Mouse (Mus musculus): ENCODE results near the gene Magi1. TPM values are rescaled to one million over a fixed set of nuclear protein-coding genes. Genes with fewer than 3 reads are reported as not detected.

The Magi1 gene
- polyA plus RNA-seq, 1 experiment = 158 TPM

GRCm38 (mm10) chr6:93961782-93962181 is 321.9 kb downstream of the Magi1 start:
- Histone ChIP-seq H3K4me1 (ENCODE audit: control insufficient read depth, insufficient read depth, low read length) (no peaks in the 10 kb centered on the region), H3K4me3 (ENCODE audit: insufficient read depth, low read depth, low read length) (no peak overlapping the region), H3K27ac (ENCODE audit: insufficient read depth, low read depth, low read length) (no peak overlapping the region)
- 83% methylated on average over 1 of the region's 1 CpGs for WGBS
- TF ChIP-seq POLR2A (IDR thresholded peaks at IDR 0.05; ENCODE audit: insufficient read depth, low read depth, low read length) (no peak), CTCF (IDR thresholded peaks at IDR 0.05; ENCODE audit: insufficient read depth, low read depth, low read length) (no peak)

GRCm38 (mm10) chr6:93957172-93957571 is 326.5 kb downstream of the Magi1 start:
- no peak overlapping the region for H3K27ac ChIP-seq (ENCODE audit: insufficient read depth, low read depth, low read length)
- no peak overlapping the region for H3K4me3 ChIP-seq (ENCODE audit: insufficient read depth, low read depth, low read length)
- no peak for TF ChIP-seq CTCF (IDR thresholded peaks at IDR 0.05; ENCODE audit: insufficient read depth, low read depth, low read length)
- WGBS = 29% methylated on average over 2 of the region's 2 CpGs
- H3K4me1 ChIP-seq (ENCODE audit: control insufficient read depth, insufficient read depth, low read length) = no peaks in the 10 kb centered on the region

- Histone ChIP-seq H3K27ac (ENCODE audit: insufficient read depth, low read depth, low read length) (no peak overlapping the region), H3K4me3 (ENCODE audit: insufficient read depth, low read depth, low read length) (no peak overlapping the region), H3K4me1 (ENCODE audit: control insufficient read depth, insufficient read depth, low read length) (no peaks in the 10 kb centered on the region)
- 69% methylated on average over 2 of the region's 2 CpGs for WGBS
- TF ChIP-seq POLR2A (IDR thresholded peaks at IDR 0.05; ENCODE audit: insufficient read depth, low read depth, low read length) (no peak), CTCF (IDR thresholded peaks at IDR 0.05; ENCODE audit: insufficient read depth, low read depth, low read length) (no peak)
Observed at GRCm38 (mm10) chr6:93946612-93947011, 337.1 kb downstream of the Magi1 start.

- Histone ChIP-seq H3K4me1 (ENCODE audit: control insufficient read depth, insufficient read depth, low read length) (peaks cover 4% of the 10 kb centered on the region; the same call in 1 of the 2 replicates), H3K4me3 (ENCODE audit: insufficient read depth, low read depth, low read length) (no peak overlapping the region), H3K27ac (ENCODE audit: insufficient read depth, low read depth, low read length) (no peak overlapping the region)
- WGBS = 88% methylated on average over 6 of the region's 6 CpGs
- TF ChIP-seq POLR2A (IDR thresholded peaks at IDR 0.05; ENCODE audit: insufficient read depth, low read depth, low read length) (no peak), CTCF (IDR thresholded peaks at IDR 0.05; ENCODE audit: insufficient read depth, low read depth, low read length) (no peak)
Observed at GRCm38 (mm10) chr6:93936359-93936758, 347.4 kb downstream of the Magi1 start.

- Histone ChIP-seq H3K27ac (ENCODE audit: insufficient read depth, low read depth, low read length) (no peak overlapping the region), H3K4me3 (ENCODE audit: insufficient read depth, low read depth, low read length) (no peak overlapping the region), H3K4me1 (ENCODE audit: control insufficient read depth, insufficient read depth, low read length) (peaks cover 4% of the 10 kb centered on the region; the same call in 1 of the 2 replicates)
- TF ChIP-seq POLR2A (IDR thresholded peaks at IDR 0.05; ENCODE audit: insufficient read depth, low read depth, low read length) (no peak), CTCF (IDR thresholded peaks at IDR 0.05; ENCODE audit: insufficient read depth, low read depth, low read length) (no peak)
- WGBS = 71% methylated on average over 4 of the region's 4 CpGs
Observed at GRCm38 (mm10) chr6:93935793-93936192, 347.9 kb downstream of the Magi1 start.

GRCm38 (mm10) chr6:93934700-93935099 is 349.0 kb downstream of the Magi1 start:
- Histone ChIP-seq H3K27ac (ENCODE audit: insufficient read depth, low read depth, low read length) (no peak overlapping the region), H3K4me3 (ENCODE audit: insufficient read depth, low read depth, low read length) (no peak overlapping the region), H3K4me1 (ENCODE audit: control insufficient read depth, insufficient read depth, low read length) (peaks cover 4% of the 10 kb centered on the region; the same call in 1 of the 2 replicates)
- TF ChIP-seq CTCF (IDR thresholded peaks at IDR 0.05; ENCODE audit: insufficient read depth, low read depth, low read length) (no peak), POLR2A (IDR thresholded peaks at IDR 0.05; ENCODE audit: insufficient read depth, low read depth, low read length) (no peak)
- 93% methylated on average over 2 of the region's 2 CpGs for WGBS

- Histone ChIP-seq H3K4me1 (ENCODE audit: control insufficient read depth, insufficient read depth, low read length) (no peaks in the 10 kb centered on the region), H3K27ac (ENCODE audit: insufficient read depth, low read depth, low read length) (no peak overlapping the region), H3K4me3 (ENCODE audit: insufficient read depth, low read depth, low read length) (no peak overlapping the region)
- TF ChIP-seq POLR2A (IDR thresholded peaks at IDR 0.05; ENCODE audit: insufficient read depth, low read depth, low read length) (no peak), CTCF (IDR thresholded peaks at IDR 0.05; ENCODE audit: insufficient read depth, low read depth, low read length) (no peak)
- 92% methylated on average over 2 of the region's 2 CpGs for WGBS
Observed at GRCm38 (mm10) chr6:93924568-93924967, 359.1 kb downstream of the Magi1 start.

GRCm38 (mm10) chr6:93923972-93924371 is 359.7 kb downstream of the Magi1 start:
- WGBS = 89% methylated on average over 3 of the region's 3 CpGs
- Histone ChIP-seq H3K4me1 (ENCODE audit: control insufficient read depth, insufficient read depth, low read length) (no peaks in the 10 kb centered on the region), H3K4me3 (ENCODE audit: insufficient read depth, low read depth, low read length) (no peak overlapping the region), H3K27ac (ENCODE audit: insufficient read depth, low read depth, low read length) (no peak overlapping the region)
- no peak for TF ChIP-seq CTCF (IDR thresholded peaks at IDR 0.05; ENCODE audit: insufficient read depth, low read depth, low read length)
- no peak for TF ChIP-seq POLR2A (IDR thresholded peaks at IDR 0.05; ENCODE audit: insufficient read depth, low read depth, low read length)

- WGBS = 82% methylated on average over 5 of the region's 5 CpGs
- Histone ChIP-seq H3K4me1 (ENCODE audit: control insufficient read depth, insufficient read depth, low read length) (no peaks in the 10 kb centered on the region), H3K4me3 (ENCODE audit: insufficient read depth, low read depth, low read length) (no peak overlapping the region), H3K27ac (ENCODE audit: insufficient read depth, low read depth, low read length) (no peak overlapping the region)
- TF ChIP-seq CTCF (IDR thresholded peaks at IDR 0.05; ENCODE audit: insufficient read depth, low read depth, low read length) = no peak
- no peak for TF ChIP-seq POLR2A (IDR thresholded peaks at IDR 0.05; ENCODE audit: insufficient read depth, low read depth, low read length)
Observed at GRCm38 (mm10) chr6:93923351-93923750, 360.4 kb downstream of the Magi1 start.

- no peak overlapping the region for H3K27ac ChIP-seq (ENCODE audit: insufficient read depth, low read depth, low read length)
- TF ChIP-seq CTCF (IDR thresholded peaks at IDR 0.05; ENCODE audit: insufficient read depth, low read depth, low read length) = no peak
- no peak for TF ChIP-seq POLR2A (IDR thresholded peaks at IDR 0.05; ENCODE audit: insufficient read depth, low read depth, low read length)
- WGBS = 90% methylated on average over 7 of the region's 7 CpGs
- no peaks in the 10 kb centered on the region for H3K4me1 ChIP-seq (ENCODE audit: control insufficient read depth, insufficient read depth, low read length)
- no peak overlapping the region for H3K4me3 ChIP-seq (ENCODE audit: insufficient read depth, low read depth, low read length)
Observed at GRCm38 (mm10) chr6:93922931-93923330, 360.8 kb downstream of the Magi1 start.

All from olfactory bulb, adult 2 months (tissue).